In genomic region chr4:154478933-154479613, GRCm38 (mm10) we compare ENCODE assay signal across 15 mouse cellular contexts.
DNase-seq lines count a peak whose midpoint lies in the region; ATAC-seq and TF ChIP-seq lines count a peak whose summit lies in the region.
"Had no signal": no experiment of that assay in that cellular context is flagged by ENCODE, and none has a peak within 500 bp of the region (broad histone marks: within the 10 kb centered on the region; RNA-seq: fewer than 3 reads in every experiment).

No protein-coding gene starts in this region.

- H3K36me3 ChIP-seq in kidney, embryonic 15.5 days: no peaks in the 10 kb centered on the region
- no peaks in the 10 kb centered on the region for H3K36me3 ChIP-seq in stomach, embryonic 15.5 days
- H3K36me3 ChIP-seq: hindbrain, embryonic 15.5 days; liver, embryonic 15.5 days; midbrain, embryonic 13.5 days had no signal

- DNase-seq in kidney, adult 11 months: peak; percentile 71
- no peak for DNase-seq in kidney, postnatal 10 days
- peak; percentile 70 for DNase-seq in lung, adult 2 months
- DNase-seq in left cerebral cortex, postnatal 10 days (ENCODE audit: extremely low spot score in 1 of 2, low spot score in 2 of 2): no peak
- no peak for DNase-seq in layer of hippocampus, adult 11-12 months (ENCODE audit: low spot score)
- DNase-seq: cerebellum, adult 18-20 months; forebrain, postnatal 0 days; gastrocnemius, postnatal 36 days had no signal

- peaks cover 88% of the 10 kb centered on the region for H3K27me3 ChIP-seq in kidney, embryonic 15.5 days
- peaks cover 7% of the 10 kb centered on the region; the same call in 1 of the 2 replicates for H3K27me3 ChIP-seq in stomach, embryonic 15.5 days (replicated peaks)

- intact Hi-C loops in left cerebral cortex, postnatal 10 days (cut with DNase I): no loop called here

- TF ChIP-seq CTCF in lung, adult 2 months (IDR thresholded peaks at IDR 0.05; ENCODE audit: insufficient read depth, low read length): no peak

- H3K4me3 ChIP-seq in kidney, embryonic 15.5 days (replicated peaks): no peak overlapping the region
- H3K4me3 ChIP-seq in lung, adult 2 months (replicated peaks; ENCODE audit: extremely low read depth, low read depth, low read length): no peak overlapping the region
- H3K4me3 ChIP-seq in stomach, embryonic 15.5 days (replicated peaks): no peak overlapping the region
- H3K4me3 ChIP-seq: erythroblast, embryonic 14.5 days; hindbrain, embryonic 15.5 days; limb, embryonic 10.5 days; liver, embryonic 15.5 days; midbrain, embryonic 13.5 days had no signal

- no peak overlapping the region for H3K9ac ChIP-seq in kidney, embryonic 15.5 days
- no peak overlapping the region for H3K9ac ChIP-seq in stomach, embryonic 15.5 days
- H3K9ac ChIP-seq: forebrain, postnatal 0 days; hindbrain, embryonic 15.5 days; liver, embryonic 15.5 days; midbrain, embryonic 13.5 days had no signal

- TF ChIP-seq POLR2A in lung, adult 2 months (IDR thresholded peaks at IDR 0.05; ENCODE audit: borderline replicate concordance, extremely low read depth, low read depth, low read length): no peak

- H3K27ac ChIP-seq in kidney, embryonic 15.5 days: peak overlapping the region; percentile 88
- H3K27ac ChIP-seq in stomach, embryonic 15.5 days: peak overlapping the region; percentile 85
- H3K27ac ChIP-seq: hindbrain, embryonic 15.5 days; limb, embryonic 10.5 days; liver, embryonic 15.5 days; midbrain, embryonic 13.5 days had no signal

- ATAC-seq in kidney, embryonic 15.5 days (replicated peaks; ENCODE audit: low FRiP score): no peak
- ATAC-seq in stomach, embryonic 15.5 days (ENCODE audit: insufficient read depth, low FRiP score, low read depth): peak; percentile 82
- ATAC-seq: forebrain, postnatal 0 days; midbrain, embryonic 13.5 days had no signal

- peaks cover 64% of the 10 kb centered on the region for H3K4me1 ChIP-seq in kidney, embryonic 15.5 days
- H3K4me1 ChIP-seq in lung, adult 2 months (ENCODE audit: control insufficient read depth, insufficient read depth, low read length): peaks cover 17% of the 10 kb centered on the region
- peaks cover 43% of the 10 kb centered on the region for H3K4me1 ChIP-seq in stomach, embryonic 15.5 days

- H3K4me2 ChIP-seq in kidney, embryonic 15.5 days: no peak overlapping the region
- no peak overlapping the region for H3K4me2 ChIP-seq in stomach, embryonic 15.5 days
- H3K4me2 ChIP-seq: hindbrain, embryonic 15.5 days; liver, embryonic 15.5 days; midbrain, embryonic 13.5 days had no signal

- H3K9me3 ChIP-seq in kidney, embryonic 15.5 days (replicated peaks): no peaks in the 10 kb centered on the region
- H3K9me3 ChIP-seq in stomach, embryonic 15.5 days: no peaks in the 10 kb centered on the region
- H3K9me3 ChIP-seq: hindbrain, embryonic 15.5 days; limb, embryonic 10.5 days; liver, embryonic 15.5 days; midbrain, embryonic 13.5 days had no signal

- WGBS in kidney, embryonic 15.5 days: 78% methylated on average over 8 of the region's 8 CpGs
- WGBS in lung, adult 2 months: 63% methylated on average over 8 of the region's 8 CpGs
- WGBS in stomach, embryonic 15.5 days: 67% methylated on average over 8 of the region's 8 CpGs

Comparison
In these comparisons a context has a peak if more than half of its experiments do, and no peak if none do; other contexts are left out.
1. DNase-seq: peak in kidney, adult 11 months (single experiment) and lung, adult 2 months (single experiment); none in kidney, postnatal 10 days (single experiment), left cerebral cortex, postnatal 10 days (0 of 2) and layer of hippocampus, adult 11-12 months (single experiment).